Mouse (Mus musculus): ENCODE measurements around the gene Acot13.

DNA sequence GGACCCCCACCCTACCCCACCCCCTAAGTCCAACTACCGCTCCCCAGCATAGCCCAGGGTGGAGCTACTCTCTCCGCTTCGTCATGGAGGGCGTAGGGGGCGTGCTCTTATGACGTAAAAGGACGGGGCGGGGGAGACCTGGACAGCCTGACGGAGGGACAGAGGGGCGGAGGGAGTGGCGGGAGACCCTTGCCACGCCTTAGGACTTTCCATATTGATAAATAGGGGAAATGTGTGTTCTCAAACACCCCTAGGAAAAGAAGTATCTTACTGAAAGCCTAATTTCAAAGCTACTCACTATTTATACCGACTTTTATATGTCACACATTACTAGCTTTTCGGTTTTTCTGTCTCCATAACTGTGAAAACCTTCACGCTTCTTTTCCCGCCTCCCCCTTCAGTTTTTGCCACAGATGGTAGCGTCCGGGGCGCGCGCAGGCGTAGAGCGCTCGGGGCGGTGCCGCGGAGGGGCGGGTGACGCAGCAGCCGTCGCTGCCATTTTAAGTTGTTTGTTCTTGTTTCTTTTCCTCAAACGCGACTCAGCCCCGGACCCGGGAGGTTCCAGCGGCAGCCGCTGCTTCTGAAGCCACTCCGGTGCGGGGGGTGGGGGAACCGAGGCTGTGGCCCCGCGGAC lies 30.5 kb downstream of the Acot13 start:
- no peak for TF ChIP-seq GATA1 (IDR thresholded peaks at IDR 0.05; ENCODE audit: borderline replicate concordance, low read length)
- TF ChIP-seq FLI1 (IDR thresholded peaks at IDR 0.05; ENCODE audit: low read length), result no peak
